Mouse (Mus musculus): ENCODE data around the gene Galk2.
A peak's percentile ranks its signal among the peaks of the same experiment; 100 is the strongest.

Galk2 gene

DNA sequence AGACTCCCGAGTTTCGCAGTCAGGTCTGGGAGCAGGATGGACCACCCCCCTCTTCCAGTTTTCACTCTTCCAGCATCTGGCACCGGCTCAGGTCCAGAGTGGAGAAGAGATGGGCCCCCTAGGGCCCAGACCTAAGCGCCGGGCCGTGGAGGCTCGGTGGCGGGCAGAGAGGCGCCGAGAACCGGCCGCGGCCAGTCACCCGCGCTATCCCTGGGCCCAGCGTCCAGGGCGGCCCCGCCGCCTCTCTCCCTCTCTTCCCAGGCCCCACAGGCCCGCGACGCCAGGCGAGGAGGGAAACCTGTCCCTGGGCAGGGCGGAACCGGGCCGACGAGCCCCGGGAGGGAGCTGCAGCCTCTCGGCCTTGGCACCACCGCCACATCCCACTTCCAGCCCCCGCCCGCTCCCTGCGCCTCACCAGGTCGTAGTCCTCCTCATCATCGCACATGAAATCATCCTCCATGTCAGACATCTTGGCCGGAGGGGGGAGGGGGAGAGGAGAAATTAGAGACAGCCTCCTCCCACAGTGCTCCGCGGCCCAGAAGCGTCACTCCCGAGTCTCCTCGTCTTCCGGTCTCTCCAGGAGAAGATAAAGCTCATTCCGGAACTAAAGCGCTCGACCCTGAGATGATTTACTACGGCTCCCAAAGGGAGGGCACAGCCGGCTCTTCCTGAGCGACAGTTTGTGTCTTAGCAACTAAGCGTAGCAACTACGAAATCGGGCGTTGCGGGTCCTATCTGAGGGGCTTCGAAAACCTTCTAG is at the start of gene Galk2, which contains the start of gene Cops2:
Galk2 (plus strand) TSS at position 589 of the 760 bp plus-strand sequence.
Cops2 (minus strand) TSS at position 619 of the 760 bp plus-strand sequence.
- DNase-seq = peak; percentile 97

GRCm38 (mm10) chr2:125809551-125809950 is 49.4 kb upstream of the Galk2 start:
- DNase-seq = peak; percentile 82

DNA sequence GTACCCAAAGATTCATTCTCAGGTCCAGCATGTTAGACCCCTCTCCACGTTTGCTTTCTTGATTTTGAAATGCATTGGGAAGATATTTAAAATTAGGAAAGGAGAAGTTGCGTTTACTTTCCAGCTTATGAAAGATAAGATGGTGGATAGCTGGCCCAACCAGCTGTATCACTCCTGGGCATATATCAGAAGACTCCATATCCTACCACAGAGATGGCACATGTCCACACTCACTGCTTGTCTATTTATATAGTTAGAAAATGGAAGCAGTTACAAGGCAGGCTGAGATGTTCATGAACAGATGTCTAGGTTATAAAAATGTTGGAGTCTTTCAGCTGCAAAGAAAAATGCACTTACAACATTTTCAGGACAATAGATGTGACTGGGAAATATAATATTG is 47.6 kb upstream of the Galk2 start:
- DNase-seq = no peak

DNA sequence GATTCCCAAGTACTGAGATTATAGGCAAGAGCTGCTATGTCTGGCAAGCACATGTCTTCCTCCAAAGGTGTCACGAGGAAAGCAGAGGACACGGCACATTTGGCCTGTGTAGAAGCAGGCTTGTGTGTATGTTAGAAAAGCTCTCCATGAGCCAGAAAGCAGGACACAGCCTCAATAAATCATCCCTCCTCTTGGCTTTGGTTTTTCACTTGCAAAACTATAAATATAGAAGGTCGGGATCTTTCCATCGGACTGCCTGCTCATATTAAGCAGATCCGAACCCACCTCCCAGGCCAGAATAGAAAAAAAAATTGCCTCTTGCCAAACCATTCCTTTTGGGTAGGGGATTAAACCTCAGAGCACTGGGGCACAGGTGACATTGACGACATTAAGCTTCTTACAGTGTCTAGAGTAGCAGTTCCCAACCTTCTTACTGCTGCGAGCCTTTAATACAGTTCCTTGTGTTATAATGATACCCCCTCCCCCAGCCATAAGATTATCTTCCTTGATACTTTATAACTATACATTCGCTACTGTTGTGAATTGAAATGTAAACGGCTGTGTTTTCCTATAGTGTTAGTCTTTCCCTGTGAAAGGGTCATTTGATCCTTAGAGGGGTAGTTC is 44.8 kb upstream of the Galk2 start:
- DNase-seq = no peak

GRCm38 (mm10) chr2:125820397-125820796 is 38.5 kb upstream of the Galk2 start:
- no peak for DNase-seq

DNA sequence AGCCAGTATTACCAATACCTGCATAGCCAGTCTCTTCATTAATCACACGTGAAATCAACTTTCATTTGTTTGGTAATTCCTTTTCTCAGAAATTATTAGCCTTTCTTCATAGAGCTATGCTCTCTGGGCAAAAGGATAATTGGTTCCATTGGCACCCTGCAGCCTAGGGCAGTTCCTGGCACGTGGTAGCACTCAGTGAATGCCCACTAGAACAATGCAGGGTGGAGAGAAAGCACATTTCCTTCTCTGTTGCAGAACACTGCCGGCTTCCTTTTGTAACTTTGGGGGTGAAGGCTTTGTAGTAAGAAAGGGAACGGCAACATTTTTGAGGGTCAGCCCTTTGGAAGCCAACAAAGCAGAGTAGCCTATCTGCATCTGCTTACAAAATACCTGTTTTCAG is 32.7 kb upstream of the Galk2 start:
- DNase-seq = peak; percentile 14

DNA sequence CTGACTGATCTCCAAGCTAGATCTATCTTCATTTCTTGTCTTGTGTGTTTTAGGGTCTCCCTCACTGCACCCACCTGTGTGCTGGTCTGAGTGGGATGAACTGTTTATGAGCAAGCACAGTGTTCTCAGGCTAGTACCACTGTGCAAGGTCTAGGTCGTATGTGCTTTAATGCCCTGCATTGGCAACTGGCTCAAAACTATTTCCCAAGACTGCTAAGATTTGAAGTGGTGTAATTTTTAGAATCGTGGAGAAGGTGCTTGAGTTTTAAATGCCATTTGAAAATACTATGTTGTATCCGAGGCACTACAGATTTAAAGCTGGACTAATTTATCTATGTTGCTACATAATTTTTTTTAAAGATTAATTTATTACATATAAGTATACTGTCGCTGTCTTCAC is 31.0 kb upstream of the Galk2 start:
- no peak for DNase-seq

- no peak for DNase-seq
Measured at GRCm38 (mm10) chr2:125829924-125830323, 29.0 kb upstream of the Galk2 start.

- DNase-seq = no peak
Measured at GRCm38 (mm10) chr2:125838091-125838490, 20.8 kb upstream of the Galk2 start.

DNA sequence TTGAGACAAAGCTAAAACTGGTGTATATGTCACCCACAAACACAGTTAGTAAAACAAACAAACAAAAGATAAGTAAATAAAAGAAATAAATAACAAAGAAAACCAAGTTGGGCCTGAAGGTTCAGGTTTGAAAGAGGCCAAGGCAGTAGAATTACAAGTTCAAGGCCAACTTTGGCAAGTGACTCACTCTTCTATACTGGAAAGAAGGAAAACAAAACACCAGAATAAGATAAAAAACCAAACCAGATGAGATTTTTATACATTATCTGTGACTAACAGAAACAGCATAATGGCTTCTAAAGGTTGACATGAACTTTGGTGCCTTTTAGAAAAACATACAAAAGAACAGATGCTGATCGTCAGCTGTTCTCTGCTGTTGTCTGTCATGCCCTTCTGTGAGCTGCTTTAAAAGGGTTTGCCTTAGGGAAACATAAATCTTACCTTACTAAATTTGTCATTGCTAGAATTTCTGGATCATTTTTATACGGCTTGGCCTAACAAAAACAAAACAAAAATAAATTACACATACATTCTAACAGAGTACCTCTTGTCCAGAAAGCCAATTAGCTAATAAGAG is 20.1 kb upstream of the Galk2 start:
- DNase-seq = no peak

DNA sequence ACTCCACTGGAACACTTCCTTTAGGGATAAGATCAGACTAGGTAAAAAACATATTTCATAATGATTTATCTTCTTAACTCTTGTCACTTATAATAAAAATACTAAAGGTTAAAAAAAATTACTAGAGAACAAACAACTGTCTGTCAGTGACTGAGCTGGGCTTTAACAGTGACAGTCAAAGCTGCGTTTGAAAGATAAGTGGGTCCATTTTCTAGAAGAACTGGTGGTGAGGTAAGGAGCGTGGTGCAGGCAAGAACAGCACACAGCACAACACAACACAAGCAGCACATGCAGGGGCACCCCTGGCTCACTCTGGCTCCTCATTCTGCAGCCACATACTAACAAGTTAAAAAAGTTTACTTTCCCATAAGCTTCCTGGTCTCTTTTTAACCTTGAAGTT is 7.7 kb upstream of the Galk2 start:
- DNase-seq = no peak

- DNase-seq = no peak
Measured at GRCm38 (mm10) chr2:125857707-125858106, 1.2 kb upstream of the Galk2 start.

GRCm38 (mm10) chr2:125863799-125864198 is 4.9 kb downstream of the Galk2 start:
- DNase-seq = no peak

GRCm38 (mm10) chr2:125864551-125864950 is 5.6 kb downstream of the Galk2 start:
- no peak for DNase-seq

DNA sequence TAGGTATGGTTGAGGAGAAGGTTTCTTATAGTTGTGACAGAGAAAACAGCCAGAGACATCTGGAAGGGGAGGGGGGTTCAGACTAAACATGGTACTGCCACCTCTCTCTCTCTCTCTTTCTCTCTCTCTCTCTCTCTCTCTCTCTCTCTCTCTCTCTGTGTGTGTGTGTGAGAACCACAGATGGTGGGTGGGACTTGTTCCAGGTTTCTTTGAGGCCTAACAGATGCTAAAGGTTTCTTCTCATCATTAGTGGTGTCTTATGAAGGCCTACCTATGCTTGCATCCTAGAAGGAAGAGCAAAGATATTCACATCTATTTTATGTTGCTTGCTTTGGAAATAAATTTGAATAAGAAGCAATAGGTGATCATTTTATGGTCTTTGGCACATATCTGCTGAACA is 6.7 kb downstream of the Galk2 start:
- no peak for DNase-seq

- DNase-seq = peak; percentile 39
Measured at GRCm38 (mm10) chr2:125866058-125866740, 7.3 kb downstream of the Galk2 start.

DNA sequence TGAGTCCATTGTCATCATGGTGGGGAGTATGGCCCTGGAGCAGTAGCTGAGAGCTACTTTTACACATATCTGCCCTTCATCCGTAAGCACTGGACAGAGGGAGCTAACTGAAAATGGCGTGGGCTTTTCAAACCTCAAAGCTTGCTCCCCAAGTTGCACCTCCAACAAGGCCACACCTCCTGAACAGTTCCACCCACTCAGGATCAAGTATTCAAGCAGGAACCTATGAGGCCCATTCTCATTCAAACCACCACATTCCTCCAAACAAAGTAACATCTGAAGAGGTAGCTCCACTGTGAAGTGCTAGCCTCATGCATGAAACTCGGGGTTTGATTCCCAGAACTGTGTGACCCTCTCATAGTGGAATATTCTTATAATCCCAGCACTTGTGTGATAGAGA is 9.4 kb downstream of the Galk2 start:
- no peak for DNase-seq

DNA sequence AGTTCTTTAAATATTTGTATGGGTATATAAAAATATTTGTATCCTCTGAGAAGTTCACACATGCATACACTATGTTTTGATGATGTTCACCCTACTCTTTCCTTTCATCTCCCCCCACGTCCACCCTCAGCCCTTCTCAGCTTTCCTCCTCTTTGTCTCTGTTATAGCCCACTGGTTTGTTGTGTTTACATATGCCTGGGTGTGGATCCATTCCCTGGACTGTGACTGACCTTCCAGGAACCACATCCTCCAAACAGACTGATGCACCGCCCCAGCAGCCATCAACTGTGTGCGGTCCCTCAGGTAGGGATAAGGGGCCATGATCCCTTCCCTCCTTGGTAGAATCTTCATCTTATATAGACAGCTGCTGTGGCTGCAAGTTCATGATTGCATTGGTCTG is 11.2 kb downstream of the Galk2 start:
- DNase-seq = no peak

DNA sequence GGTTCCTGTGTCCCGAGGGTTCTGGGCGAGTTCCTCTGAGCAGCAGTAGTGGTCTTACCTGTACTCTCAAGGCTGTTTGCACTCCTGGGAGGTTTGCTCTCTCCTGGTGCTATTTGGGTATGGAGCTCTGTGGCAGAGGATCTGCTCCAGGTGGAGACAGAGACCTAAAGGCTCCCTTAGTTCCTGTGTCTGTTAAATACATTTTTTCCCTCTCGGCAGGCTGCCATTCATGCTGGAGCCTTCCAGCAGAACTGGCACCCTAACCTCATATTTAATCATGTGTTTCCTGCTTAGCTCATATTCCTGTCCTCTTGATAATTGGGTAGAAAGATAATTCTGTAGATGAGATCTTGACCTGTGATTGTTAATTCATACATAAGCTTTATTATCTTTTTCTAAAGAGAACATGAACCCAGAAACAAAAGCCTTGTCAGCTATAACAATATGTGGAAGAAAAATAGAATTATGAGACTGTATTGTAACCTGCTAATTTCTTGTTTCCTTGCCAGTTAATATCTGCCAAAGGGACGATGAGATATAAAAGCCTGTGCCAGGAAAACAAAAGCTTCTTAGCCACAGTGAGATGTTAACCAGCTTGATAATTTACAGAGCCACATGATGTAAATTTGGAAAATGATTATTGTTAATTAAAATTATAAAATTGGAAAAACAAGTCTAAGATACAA is 27.1 kb downstream of the Galk2 start:
- DNase-seq = no peak

- no peak for DNase-seq
Measured at GRCm38 (mm10) chr2:125893096-125893495, 34.2 kb downstream of the Galk2 start.

GRCm38 (mm10) chr2:125895099-125895498 is 36.2 kb downstream of the Galk2 start:
- no peak for DNase-seq

GRCm38 (mm10) chr2:125896355-125896754 is 37.4 kb downstream of the Galk2 start:
- no peak for DNase-seq

DNA sequence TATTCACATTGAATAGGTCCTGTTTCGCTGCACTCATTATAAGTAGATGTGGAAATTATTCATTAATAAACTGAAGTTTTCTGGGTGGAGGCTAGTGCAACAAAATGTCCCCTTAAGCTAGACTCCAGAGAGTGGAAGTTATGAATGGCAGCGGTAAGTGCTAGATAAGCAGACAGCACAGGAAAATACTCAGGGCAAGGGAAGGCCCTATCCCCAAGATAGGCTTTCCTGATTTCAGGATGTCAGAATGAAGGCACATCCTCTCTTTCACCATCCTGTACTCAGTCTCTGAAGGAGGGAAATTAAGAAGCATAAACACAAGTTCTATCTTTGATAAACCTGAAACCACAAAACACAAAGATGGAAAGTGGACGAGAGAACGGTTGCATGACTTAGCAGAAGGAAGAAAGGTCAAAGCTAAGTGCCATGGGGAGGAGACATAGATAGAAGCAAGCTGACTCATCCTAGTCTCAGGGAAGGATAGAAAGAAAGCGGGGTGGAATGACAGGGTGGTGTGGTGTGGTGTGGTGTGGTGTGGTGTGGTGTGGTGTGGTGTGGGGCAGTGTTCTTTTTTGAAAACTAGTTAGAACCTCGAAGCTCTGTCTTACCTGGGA is 42.0 kb downstream of the Galk2 start:
- DNase-seq = no peak

All from layer of hippocampus, adult 9-11 months (tissue).